28 mouse cellular contexts compared by ENCODE assay signal in genomic region chr1:72506202-72506601, GRCm38 (mm10). TPM values are rescaled to one million over a fixed set of nuclear protein-coding genes. Genes with fewer than 3 reads are reported as not detected.
DNase-seq lines count a peak whose midpoint lies in the region; ATAC-seq lines count a peak whose summit lies in the region.
"Had no signal": no experiment of that assay in that cellular context is flagged by ENCODE, and none has a peak within 500 bp of the region (broad histone marks: within the 10 kb centered on the region; RNA-seq: fewer than 3 reads in every experiment).

No protein-coding gene starts in this region.

- ATAC-seq in inflammation-experienced regulatory T-cells, adult 6 months, result no peak
- ATAC-seq: forebrain, embryonic 14.5 days; hindbrain, embryonic 16.5 days; intestine, embryonic 16.5 days; midbrain, embryonic 13.5 days had no signal

- peak; percentile 41 to 64 for DNase-seq in layer of hippocampus, adult 18-20 months (ENCODE audit: low spot score in 2 of 2)
- DNase-seq in layer of hippocampus, postnatal 10 days (ENCODE audit: low spot score in 2 of 2), result no peak
- DNase-seq in ZHBTc4 (ENCODE audit: low read depth, low spot score), result peak; percentile 10
- peak; percentile 62 for DNase-seq in brain, adult 2 months (ENCODE audit: low read depth, low spot score)
- peak; percentile 16 to 55 for DNase-seq in left cerebral cortex, adult 9 months (ENCODE audit: low spot score in 2 of 2)
- no peak for DNase-seq in testis, postnatal 14 days (ENCODE audit: low spot score)
- DNase-seq: adrenal gland, postnatal 10 days; cerebellum, adult 2 months; cerebellum, postnatal 36 days; embryo, embryonic 11 days; heart, postnatal 4 days; kidney, adult 9 months; kidney, postnatal 14 days; lung, postnatal 36 days had no signal

RNA-seq across cellular contexts. Expression of gene March4, which starts 30.5 kb away (rescaled TPM):
- 10 to 100 TPM; 15.7 to 17.2 TPM for total RNA-seq in layer of hippocampus, adult 18-20 months (2021)
- 10 to 100 TPM; 36.0 to 43.5 TPM for total RNA-seq in layer of hippocampus, postnatal 10 days (2021)
- polyA plus RNA-seq in inflammation-experienced regulatory T-cells, adult 6 months (2017; shearing (Covaris generic)), result not detected
- total RNA-seq: heart, postnatal 4 days; MEL; monocyte, adult 5-6 weeks; neutrophil, adult 5-6 weeks had no signal
- polyA plus RNA-seq: erythroblast, embryonic 14.5 days; heart, embryonic 10.5 days; heart, embryonic 16.5 days; limb, embryonic 15.5 days; liver, embryonic 15.5 days; thymus, postnatal 0 days had no signal

Comparison
In these comparisons a context has a peak if more than half of its experiments do, and no peak if none do; other contexts are left out.
1. DNase-seq: peak in layer of hippocampus, adult 18-20 months (2 of 2), ZHBTc4 (single experiment), brain, adult 2 months (single experiment) and left cerebral cortex, adult 9 months (2 of 2); none in layer of hippocampus, postnatal 10 days (0 of 2) and testis, postnatal 14 days (single experiment).